Mouse (Mus musculus): ENCODE data around the gene Rab10. TPM values are rescaled to one million over a fixed set of nuclear protein-coding genes. Genes with fewer than 3 reads are reported as not detected.

The Rab10 gene
- polyA plus RNA-seq, 2 experiments, result 79.4 to 94.7 TPM

GRCm38 (mm10) chr12:3296056-3296455 lies 13.7 kb downstream of the Rab10 start:
- H3K9ac ChIP-seq (ENCODE audit: low read depth, low read length, severe bottlenecking), result no peak overlapping the region
- H3K27me3 ChIP-seq (ENCODE audit: control insufficient read depth, insufficient read depth, low read length), result no peaks in the 10 kb centered on the region
- TF ChIP-seq POLR2A (IDR thresholded peaks at IDR 0.05; ENCODE audit: borderline replicate concordance, extremely low read depth, insufficient read depth, insufficient read length), result no peak
- DNase-seq (ENCODE audit: low spot score), result no peak
- no peak overlapping the region for H3K4me2 ChIP-seq (replicated peaks; ENCODE audit: low read depth, low read length, severe bottlenecking)
- H3K36me3 ChIP-seq (ENCODE audit: control insufficient read depth, insufficient read depth, low read length), result peaks cover 6% of the 10 kb centered on the region
- 75% methylated on average over 2 of the region's 2 CpGs for WGBS
- H3K4me1 ChIP-seq (ENCODE audit: control insufficient read depth, insufficient read depth, low read length), result no peaks in the 10 kb centered on the region
- no peak for ATAC-seq (ENCODE audit: low FRiP score, low read depth)
- H3K9me3 ChIP-seq (ENCODE audit: control insufficient read depth, low read length), result no peaks in the 10 kb centered on the region
- H3K4me3 ChIP-seq (replicated peaks; ENCODE audit: low read length), result no peak overlapping the region
- H3K27ac ChIP-seq (replicated peaks; ENCODE audit: low read depth, low read length), result no peak overlapping the region

GRCm38 (mm10) chr12:3291849-3292248 lies 17.9 kb downstream of the Rab10 start:
- ATAC-seq (ENCODE audit: low FRiP score, low read depth) (no peak), DNase-seq (ENCODE audit: low spot score) (no peak)
- H3K4me3 ChIP-seq (replicated peaks; ENCODE audit: low read length), result no peak overlapping the region
- WGBS, result 95% methylated on average over 1 of the region's 1 CpGs
- H3K27ac ChIP-seq (replicated peaks; ENCODE audit: low read depth, low read length), result no peak overlapping the region
- H3K4me1 ChIP-seq (ENCODE audit: control insufficient read depth, insufficient read depth, low read length), result no peaks in the 10 kb centered on the region
- no peak overlapping the region for H3K4me2 ChIP-seq (replicated peaks; ENCODE audit: low read depth, low read length, severe bottlenecking)
- no peaks in the 10 kb centered on the region for H3K27me3 ChIP-seq (ENCODE audit: control insufficient read depth, insufficient read depth, low read length)
- H3K9ac ChIP-seq (ENCODE audit: low read depth, low read length, severe bottlenecking), result no peak overlapping the region
- peaks cover 9% of the 10 kb centered on the region for H3K36me3 ChIP-seq (ENCODE audit: control insufficient read depth, insufficient read depth, low read length)
- no peak for TF ChIP-seq POLR2A (IDR thresholded peaks at IDR 0.05; ENCODE audit: borderline replicate concordance, extremely low read depth, insufficient read depth, insufficient read length)
- no peaks in the 10 kb centered on the region for H3K9me3 ChIP-seq (ENCODE audit: control insufficient read depth, low read length)

- TF ChIP-seq POLR2A (IDR thresholded peaks at IDR 0.05; ENCODE audit: borderline replicate concordance, extremely low read depth, insufficient read depth, insufficient read length), result no peak
- Histone ChIP-seq H3K27ac (replicated peaks; ENCODE audit: low read depth, low read length) (no peak overlapping the region), H3K4me2 (replicated peaks; ENCODE audit: low read depth, low read length, severe bottlenecking) (no peak overlapping the region), H3K27me3 (ENCODE audit: control insufficient read depth, insufficient read depth, low read length) (no peaks in the 10 kb centered on the region), H3K9ac (ENCODE audit: low read depth, low read length, severe bottlenecking) (no peak overlapping the region), H3K4me1 (ENCODE audit: control insufficient read depth, insufficient read depth, low read length) (no peaks in the 10 kb centered on the region), H3K36me3 (ENCODE audit: control insufficient read depth, insufficient read depth, low read length) (peaks cover 9% of the 10 kb centered on the region), H3K4me3 (replicated peaks; ENCODE audit: low read length) (no peak overlapping the region), H3K9me3 (ENCODE audit: control insufficient read depth, low read length) (no peaks in the 10 kb centered on the region)
- 93% methylated on average over 4 of the region's 4 CpGs for WGBS
- no peak for ATAC-seq (ENCODE audit: low FRiP score, low read depth)
- no peak for DNase-seq (ENCODE audit: low spot score)
Observed at GRCm38 (mm10) chr12:3291038-3291437, 18.7 kb downstream of the Rab10 start.

GRCm38 (mm10) chr12:3288440-3288839 lies 21.3 kb downstream of the Rab10 start:
- Histone ChIP-seq H3K4me2 (replicated peaks; ENCODE audit: low read depth, low read length, severe bottlenecking) (no peak overlapping the region), H3K9me3 (ENCODE audit: control insufficient read depth, low read length) (no peaks in the 10 kb centered on the region), H3K27me3 (ENCODE audit: control insufficient read depth, insufficient read depth, low read length) (no peaks in the 10 kb centered on the region), H3K4me1 (ENCODE audit: control insufficient read depth, insufficient read depth, low read length) (no peaks in the 10 kb centered on the region), H3K27ac (replicated peaks; ENCODE audit: low read depth, low read length) (no peak overlapping the region), H3K4me3 (replicated peaks; ENCODE audit: low read length) (no peak overlapping the region), H3K9ac (ENCODE audit: low read depth, low read length, severe bottlenecking) (no peak overlapping the region), H3K36me3 (ENCODE audit: control insufficient read depth, insufficient read depth, low read length) (peaks cover 9% of the 10 kb centered on the region)
- no peak for DNase-seq (ENCODE audit: low spot score)
- TF ChIP-seq POLR2A (IDR thresholded peaks at IDR 0.05; ENCODE audit: borderline replicate concordance, extremely low read depth, insufficient read depth, insufficient read length), result no peak
- 100% methylated on average over 1 of the region's 1 CpGs for WGBS
- ATAC-seq (ENCODE audit: low FRiP score, low read depth), result no peak

- Histone ChIP-seq H3K36me3 (ENCODE audit: control insufficient read depth, insufficient read depth, low read length) (peaks cover 2% of the 10 kb centered on the region), H3K4me3 (replicated peaks; ENCODE audit: low read length) (no peak overlapping the region), H3K4me1 (ENCODE audit: control insufficient read depth, insufficient read depth, low read length) (no peaks in the 10 kb centered on the region), H3K27ac (replicated peaks; ENCODE audit: low read depth, low read length) (no peak overlapping the region), H3K4me2 (replicated peaks; ENCODE audit: low read depth, low read length, severe bottlenecking) (no peak overlapping the region), H3K9ac (ENCODE audit: low read depth, low read length, severe bottlenecking) (no peak overlapping the region), H3K9me3 (ENCODE audit: control insufficient read depth, low read length) (no peaks in the 10 kb centered on the region), H3K27me3 (ENCODE audit: control insufficient read depth, insufficient read depth, low read length) (no peaks in the 10 kb centered on the region)
- DNase-seq (ENCODE audit: low spot score) (no peak), ATAC-seq (ENCODE audit: low FRiP score, low read depth) (no peak)
- WGBS, result 47% methylated on average over 1 of the region's 1 CpGs
- TF ChIP-seq POLR2A (IDR thresholded peaks at IDR 0.05; ENCODE audit: borderline replicate concordance, extremely low read depth, insufficient read depth, insufficient read length), result no peak
Observed at GRCm38 (mm10) chr12:3285919-3286318, 23.9 kb downstream of the Rab10 start.

GRCm38 (mm10) chr12:3285377-3285776 lies 24.4 kb downstream of the Rab10 start:
- WGBS, result 56% methylated on average over 6 of the region's 6 CpGs

More at GRCm38 (mm10) chr12:3285377-3285776, 24.4 kb downstream of the Rab10 start:
- H3K4me1 ChIP-seq (ENCODE audit: control insufficient read depth, insufficient read depth, low read length), result no peaks in the 10 kb centered on the region
- no peak overlapping the region for H3K4me3 ChIP-seq (replicated peaks; ENCODE audit: low read length)
- no peak for TF ChIP-seq POLR2A (IDR thresholded peaks at IDR 0.05; ENCODE audit: borderline replicate concordance, extremely low read depth, insufficient read depth, insufficient read length)
- no peak overlapping the region for H3K27ac ChIP-seq (replicated peaks; ENCODE audit: low read depth, low read length)
- H3K9ac ChIP-seq (ENCODE audit: low read depth, low read length, severe bottlenecking), result no peak overlapping the region
- H3K36me3 ChIP-seq (ENCODE audit: control insufficient read depth, insufficient read depth, low read length), result no peaks in the 10 kb centered on the region
- no peaks in the 10 kb centered on the region for H3K27me3 ChIP-seq (ENCODE audit: control insufficient read depth, insufficient read depth, low read length)
- no peak for ATAC-seq (ENCODE audit: low FRiP score, low read depth)
- H3K9me3 ChIP-seq (ENCODE audit: control insufficient read depth, low read length), result no peaks in the 10 kb centered on the region
- H3K4me2 ChIP-seq (replicated peaks; ENCODE audit: low read depth, low read length, severe bottlenecking), result no peak overlapping the region
- DNase-seq (ENCODE audit: low spot score), result no peak
